Mouse (Mus musculus) cerebellum, adult 2 months (tissue): Measurements from ENCODE around the gene Muc1. TPM values are rescaled to one million over a fixed set of nuclear protein-coding genes. Genes with fewer than 3 reads are reported as not detected.

Source experiments
- DNase-seq, 2 experiments: peaks; one replicate each; pipeline ENCODE4 v3.0.0; 2021
- H3K27ac ChIP-seq: fragments of 200-500 bp; 2 replicates; pipeline ENCODE4 v1.5.1; 2012; ENCODE audit warnings: low read length, control low read depth, inconsistent platforms; ENCODE audit not compliant: insufficient read depth
- H3K27me3 ChIP-seq: fragments of 200-500 bp; 2 replicates; pipeline ENCODE4 v1.6.1; 2012; ENCODE audit warnings: inconsistent platforms, mild to moderate bottlenecking, low read length, moderate library complexity; ENCODE audit not compliant: control insufficient read depth, insufficient read depth
- H3K4me1 ChIP-seq: fragments of 200-500 bp; 2 replicates; pipeline ENCODE4 v1.6.1; 2011; ENCODE audit warnings: low read length; ENCODE audit not compliant: control insufficient read depth, insufficient read depth
- H3K4me3 ChIP-seq: fragments of 200-500 bp; replicated peaks from 2 replicates; pipeline ENCODE3; 2011; ENCODE audit warnings: mild to moderate bottlenecking, low read depth, low read length, control low read depth; ENCODE audit not compliant: insufficient read depth
- CTCF ChIP-seq: fragments of 200-500 bp; IDR thresholded peaks from 2 replicates; pipeline ENCODE4 v1.5.1; 2011; ENCODE audit warnings: low read depth, mild to moderate bottlenecking, control low read depth, low read length, moderate library complexity, borderline replicate concordance; ENCODE audit not compliant: insufficient read depth
- POLR2A ChIP-seq: fragments of 200-500 bp; IDR thresholded peaks from 2 replicates; pipeline ENCODE4 v1.6.1; 2011; ENCODE audit warnings: low read length, control low read depth, borderline replicate concordance; ENCODE audit not compliant: insufficient read depth
- WGBS: fragments of 180-500 bp; shearing (Covaris S2); methylation state at CpG from one replicate; pipeline ENCODE4 v1.1.7; 2018; 5-methylcytosine and 5-hydroxymethylcytosine counted together
- polyA plus RNA-seq: library from polyadenylated mRNA; depleted of rRNA; stranded (reverse); fragments of >200 nt; gene quantifications from 2 replicates; pipeline ENCODE4 v1.2.3, GENCODE M21; 2012

The Muc1 gene
- polyA plus RNA-seq, 1 experiment = 0.69 TPM

DNA sequence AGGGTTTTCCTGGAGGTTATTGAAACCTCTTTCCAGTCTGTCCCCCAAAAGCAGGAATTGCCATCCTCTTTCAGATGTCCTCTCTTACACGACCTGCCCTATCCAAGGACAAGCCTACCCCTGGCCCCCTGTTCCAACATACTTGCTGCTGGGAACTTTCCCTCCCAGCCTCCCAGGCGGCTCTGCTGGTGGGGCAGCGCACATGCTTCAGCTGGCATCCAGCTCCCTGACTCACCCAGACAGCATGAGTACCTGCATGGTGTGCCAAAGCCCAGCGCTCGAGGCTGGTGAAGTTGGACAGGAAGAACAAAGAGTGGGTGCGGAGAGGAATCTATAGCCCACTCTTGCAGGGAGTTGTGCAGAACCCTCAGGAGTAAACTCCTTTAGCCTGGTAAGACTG is 42.0 kb downstream of the Muc1 start:
- 9% methylated on average over 6 of the region's 6 CpGs for WGBS
- H3K4me3 ChIP-seq = peak overlapping the region; percentile 94
- H3K4me1 ChIP-seq = peaks cover 22% of the 10 kb centered on the region
- TF ChIP-seq CTCF (no peak), POLR2A (no peak)
- H3K27me3 ChIP-seq = no peaks in the 10 kb centered on the region
- peak overlapping the region; percentile 4; the same call in 1 of the 2 replicates for H3K27ac ChIP-seq
- DNase-seq = peak; percentile 73 to 80

DNA sequence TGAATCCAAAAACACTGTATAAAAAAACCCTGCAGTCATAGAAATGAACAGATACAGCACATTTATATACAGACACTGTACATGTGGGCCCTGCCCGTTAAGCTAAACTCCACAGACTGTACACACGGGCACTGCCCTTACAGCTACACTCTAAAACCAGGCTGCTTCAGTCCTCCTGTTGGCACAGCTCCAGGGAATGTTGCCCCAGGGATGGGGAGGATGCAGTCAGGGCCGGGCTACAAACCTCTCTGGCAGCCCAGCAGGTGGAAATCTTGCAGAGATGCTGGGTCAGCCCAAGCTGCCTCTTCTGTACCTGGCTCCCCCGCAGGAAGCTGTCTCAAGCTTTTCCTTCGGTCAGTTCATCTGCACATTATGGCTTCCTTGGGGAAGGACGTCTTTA is 42.9 kb downstream of the Muc1 start:
- DNase-seq = peak in 1 of 2 experiments; percentile 46
- H3K4me1 ChIP-seq = peaks cover 22% of the 10 kb centered on the region
- H3K4me3 ChIP-seq = no peak overlapping the region
- no peak overlapping the region for H3K27ac ChIP-seq
- TF ChIP-seq CTCF = no peak
- H3K27me3 ChIP-seq = no peaks in the 10 kb centered on the region
- WGBS = 35% methylated on average over 6 of the region's 6 CpGs

DNA sequence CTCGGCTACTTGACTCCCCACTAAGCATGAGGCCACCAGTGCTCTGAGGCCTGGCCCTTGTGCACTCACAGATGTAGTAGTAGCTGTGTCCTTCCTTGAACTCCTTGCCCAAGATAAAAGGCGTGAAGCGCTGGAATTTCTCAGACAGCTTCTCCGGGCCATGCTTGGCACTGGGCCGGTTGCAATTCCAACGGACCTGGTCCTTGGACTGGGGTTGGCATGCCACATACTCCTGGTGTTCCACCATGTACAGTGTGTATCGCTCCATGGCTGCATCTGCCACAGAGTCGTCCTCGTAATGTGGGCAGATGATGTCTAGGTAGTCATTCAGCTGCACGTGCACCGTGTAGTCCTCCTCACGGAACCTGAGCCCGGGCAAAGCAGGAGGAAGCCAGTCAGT is 47.2 kb downstream of the Muc1 start:
- peaks cover 8% of the 10 kb centered on the region for H3K4me1 ChIP-seq
- no peak overlapping the region for H3K27ac ChIP-seq
- no peak overlapping the region for H3K4me3 ChIP-seq
- WGBS = 88% methylated on average over 13 of the region's 13 CpGs
- no peak for DNase-seq
- H3K27me3 ChIP-seq = no peaks in the 10 kb centered on the region
- TF ChIP-seq POLR2A (no peak), CTCF (no peak)

DNA sequence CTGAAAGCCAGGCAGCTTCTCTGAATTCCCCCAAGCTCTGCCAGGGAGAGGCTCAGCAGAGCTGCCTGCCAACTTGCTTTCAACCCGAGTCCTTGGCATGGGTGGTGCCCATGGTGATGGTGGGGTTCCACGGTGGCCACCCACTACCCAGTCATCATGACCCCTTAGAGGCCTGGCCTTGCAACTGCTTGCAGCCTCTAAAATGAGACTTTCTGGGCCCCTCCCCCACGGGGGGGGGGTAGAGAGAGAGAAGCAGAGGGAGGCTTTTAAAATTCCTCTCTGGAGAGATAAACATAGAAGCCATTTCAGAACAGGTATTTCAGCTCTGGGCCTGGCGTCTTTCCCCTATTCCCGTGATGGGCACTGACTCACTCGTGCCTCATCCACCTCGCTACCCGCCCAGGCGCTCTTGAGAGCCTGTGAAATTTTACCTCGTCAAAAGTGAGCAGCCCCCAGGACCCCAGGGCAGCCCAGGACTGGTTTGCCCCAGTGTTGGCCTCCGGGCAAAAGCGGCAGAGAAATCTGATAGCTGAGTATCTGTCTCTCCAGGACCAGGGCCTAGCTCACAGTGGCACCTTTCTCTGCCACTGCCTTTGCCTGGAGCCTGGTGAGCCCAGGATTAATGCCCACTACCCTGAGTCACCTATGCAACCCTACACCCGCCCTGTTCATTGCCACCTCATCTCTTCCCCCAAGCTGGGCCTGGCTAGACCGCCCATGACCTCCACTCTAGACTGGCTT is 48.6 kb downstream of the Muc1 start:
- 44% methylated on average over 14 of the region's 14 CpGs for WGBS
- H3K27me3 ChIP-seq = no peaks in the 10 kb centered on the region
- H3K4me3 ChIP-seq = peak overlapping the region; percentile 39

DNA sequence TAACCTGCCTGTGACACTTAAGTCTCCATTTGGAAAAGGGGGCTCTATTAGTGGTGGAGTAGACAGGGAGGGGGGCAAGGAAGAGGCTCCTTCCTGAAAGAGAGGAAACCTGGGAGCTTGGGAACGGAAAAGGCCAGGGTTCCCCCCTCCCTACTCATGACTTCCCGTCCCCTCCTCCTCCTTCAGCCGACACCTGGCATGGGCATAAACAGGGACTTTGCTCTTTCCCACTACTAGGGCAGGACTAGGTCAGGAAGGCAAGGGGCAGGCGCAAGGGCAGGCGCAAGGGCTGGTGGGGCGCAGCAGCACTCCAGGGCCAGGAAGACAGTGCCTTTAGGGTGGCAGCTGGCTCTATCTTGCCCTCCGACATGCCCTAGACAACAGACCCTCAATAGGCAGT is 49.2 kb downstream of the Muc1 start:
- peak; percentile 29 to 34 for DNase-seq
- Histone ChIP-seq H3K27ac (peak overlapping the region; percentile 46; the same call in 1 of the 2 replicates), H3K4me1 (peaks cover 8% of the 10 kb centered on the region), H3K27me3 (no peaks in the 10 kb centered on the region), H3K4me3 (peak overlapping the region; percentile 92)
- WGBS = 44% methylated on average over 7 of the region's 7 CpGs
- no peak for TF ChIP-seq POLR2A
- TF ChIP-seq CTCF = no peak

More for the DNA sequence above, 48.6 kb downstream of the Muc1 start:
- no peak for TF ChIP-seq CTCF
- H3K27ac ChIP-seq = peak overlapping the region; percentile 46; the same call in 1 of the 2 replicates
- H3K4me1 ChIP-seq = peaks cover 8% of the 10 kb centered on the region
- DNase-seq = peak; percentile 42 to 45

DNA sequence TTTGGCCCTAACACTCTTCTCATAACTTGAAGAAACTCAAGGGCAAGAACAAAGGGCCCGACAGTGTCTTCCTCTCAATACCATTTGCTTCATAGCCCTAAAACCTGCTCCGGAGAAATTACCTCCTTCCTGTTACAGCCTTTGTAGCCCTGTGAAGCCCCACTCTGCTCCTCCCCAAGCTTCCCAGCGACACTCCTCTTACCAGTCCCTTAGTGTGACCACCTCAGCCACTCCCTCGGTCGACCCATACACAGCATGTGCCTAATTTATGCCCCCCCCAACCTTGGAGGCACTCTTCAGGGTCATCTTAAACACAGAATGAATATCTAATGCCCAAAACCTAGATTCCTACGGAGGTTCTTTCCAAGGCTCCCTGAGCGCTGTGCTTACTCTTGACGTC is 49.8 kb downstream of the Muc1 start:
- H3K4me1 ChIP-seq = peaks cover 8% of the 10 kb centered on the region
- peak overlapping the region; percentile 92 for H3K4me3 ChIP-seq
- H3K27ac ChIP-seq = 0 out of 2 replicates have a peak overlapping the region, but pooled peaks have one; percentile 85
- TF ChIP-seq POLR2A = no peak
- TF ChIP-seq CTCF = no peak
- peak; percentile 12 to 26 for DNase-seq
- H3K27me3 ChIP-seq = no peaks in the 10 kb centered on the region
- 33% methylated on average over 8 of the region's 8 CpGs for WGBS

DNA sequence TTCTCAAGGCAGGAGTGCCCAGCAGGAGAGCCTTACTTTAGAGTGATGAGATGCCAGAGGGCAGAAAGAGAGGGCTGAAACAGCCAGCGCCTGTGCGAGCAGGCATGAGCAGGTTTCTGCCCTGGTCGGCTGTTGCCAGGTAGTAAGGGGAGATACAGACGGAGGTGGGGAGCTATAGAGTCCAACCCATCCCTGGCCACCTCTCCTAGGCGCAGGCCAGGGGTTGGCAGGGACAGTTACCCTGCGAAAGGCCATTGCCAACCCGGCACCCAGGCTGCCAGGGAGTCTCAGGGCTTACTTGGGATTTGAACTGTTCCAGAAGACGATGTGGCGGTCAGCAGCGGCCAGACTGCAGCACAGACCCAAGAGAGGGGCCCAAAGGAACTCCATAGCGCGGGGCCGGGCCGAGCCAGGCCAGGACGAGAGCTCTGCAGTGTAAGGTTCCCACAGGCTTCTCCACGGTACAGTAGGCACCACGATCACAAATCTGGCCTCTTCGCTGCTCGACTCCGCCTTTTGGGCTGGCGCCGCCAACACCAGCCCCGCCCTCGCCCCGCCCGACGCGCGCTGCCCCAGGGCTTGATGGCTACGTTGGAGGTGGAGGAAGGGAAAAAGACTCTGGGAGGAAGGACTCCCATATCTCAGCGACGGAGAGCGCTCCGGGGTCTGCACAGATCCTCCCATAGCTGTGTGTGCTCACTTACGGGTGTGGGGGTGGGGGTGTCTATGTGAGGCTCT is 50.5 kb downstream of the Muc1 start:
- peak; percentile 90 for DNase-seq
- H3K4me1 ChIP-seq = peaks cover 8% of the 10 kb centered on the region
- 1% methylated on average over 35 of the region's 35 CpGs for WGBS
- TF ChIP-seq POLR2A = peak; percentile 83; the same call in 1 of the 2 replicates
- no peak for TF ChIP-seq CTCF
- H3K27me3 ChIP-seq = no peaks in the 10 kb centered on the region
- H3K27ac ChIP-seq = peak overlapping the region; percentile 85
- H3K4me3 ChIP-seq = peak overlapping the region; percentile 92
